ENCODE assay signal across 6 mouse cellular contexts in the genomic region with DNA sequence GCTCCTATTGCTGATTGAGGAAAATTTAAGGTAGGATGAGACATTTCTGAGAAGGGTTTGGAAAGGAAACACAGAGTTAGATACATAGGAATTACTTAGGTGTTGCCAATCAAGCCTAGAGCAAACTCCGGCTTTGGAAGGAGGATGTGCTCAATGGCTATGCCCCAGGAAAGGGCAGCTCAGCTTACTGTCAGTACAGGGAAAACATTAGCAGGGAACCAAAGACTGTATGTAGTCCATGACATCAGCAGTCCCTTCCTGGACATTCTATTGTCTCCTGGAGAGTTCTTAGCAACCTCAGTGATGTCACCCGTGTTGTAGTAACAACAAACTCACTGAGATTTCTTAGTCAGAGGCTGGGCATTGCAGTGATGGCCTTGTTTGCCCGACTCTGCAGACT. TPM values are rescaled to one million over a fixed set of nuclear protein-coding genes. Genes with fewer than 3 reads are reported as not detected.
A peak's percentile ranks its signal among the peaks of the same experiment; 100 is the strongest.
DNase-seq lines count a peak whose midpoint lies in the region; TF ChIP-seq lines count a peak whose summit lies in the region.
"Not testable (repeated sequence)": the region's sequence is repeated elsewhere in the genome, so short reads cannot be mapped to it uniquely, and the experiment has no call there.
"Had no signal": no experiment of that assay in that cellular context is flagged by ENCODE, and none has a peak within 500 bp of the region (broad histone marks: within the 10 kb centered on the region; RNA-seq: fewer than 3 reads in every experiment).

Gm7361 (plus strand) TSS at position 301 of the 400 bp plus-strand sequence.

- TF ChIP-seq CTCF in testis, adult 2 months (IDR thresholded peaks at IDR 0.05; ENCODE audit: control insufficient read depth, insufficient read depth, insufficient replicate concordance, low read depth, low read length) = not testable (repeated sequence)

- peak; percentile 10 for DNase-seq in heart, adult 11 months

- H3K4me1 ChIP-seq in testis, adult 2 months (ENCODE audit: control insufficient read depth, insufficient read depth, low read length) = not testable (repeated sequence)

- H3K27me3 ChIP-seq in testis, adult 2 months (ENCODE audit: control insufficient read depth, insufficient read depth, low read length) = not testable (repeated sequence)

- not testable (repeated sequence) for H3K36me3 ChIP-seq in testis, adult 2 months (ENCODE audit: control insufficient read depth, insufficient read depth, low read length)

- not testable (repeated sequence) for H3K27ac ChIP-seq in testis, adult 2 months (ENCODE audit: control insufficient read depth, insufficient read depth, low read depth, low read length)

- not testable (repeated sequence) for TF ChIP-seq POLR2A in testis, adult 2 months (IDR thresholded peaks at IDR 0.05; ENCODE audit: control insufficient read depth, low read depth, low read length)

- H3K4me3 ChIP-seq in testis, adult 2 months (ENCODE audit: control insufficient read depth, low read depth, low read length) = peak within 1 kb of the TSS; percentile 76

RNA-seq across cellular contexts. Expression of gene Gm7361, which starts in this region (rescaled TPM):
- polyA plus RNA-seq in testis, adult 2 months (2012; rRNA removed) = 3.5 and 4.7 TPM in 2 replicates
- polyA plus RNA-seq: activated CD4-positive, CD25-positive, alpha-beta regulatory T cell, adult 4 months; C2C12; CD4-positive, CD25-positive, alpha-beta regulatory T cell, adult 4 months; G1E had no signal
